Mouse (Mus musculus) inflammation-experienced regulatory T-cells, adult 6 months (primary cell): ENCODE results near the gene Ak5. TPM values are rescaled to one million over a fixed set of nuclear protein-coding genes. Genes with fewer than 3 reads are reported as not detected.
"Not testable (repeated sequence)": the region's sequence is repeated elsewhere in the genome, so short reads cannot be mapped to it uniquely, and the experiment has no call there.

Experiments used
- ATAC-seq: one replicate; pipeline ENCODE4 v1.8.0; 2017
- polyA plus RNA-seq, 3 experiments: library from polyadenylated mRNA; unstranded; fragments of 100-300 nt; shearing (Covaris generic); gene quantifications; one replicate each; pipeline ENCODE4 v1.2.1; 2017

The Ak5 gene
- polyA plus RNA-seq = under 1 TPM in 1 of 3 experiments, not detected in 2; 0.09 TPM

GRCm38 (mm10) chr3:152668239-152668638 lies at the start of gene Ak5:
Ak5 (minus strand) TSS chr3:152668360.
- ATAC-seq = no peak

GRCm38 (mm10) chr3:152713991-152714902 lies 46.1 kb upstream of the Ak5 start, which contains the start of gene Pigk:
Pigk (plus strand) TSS chr3:152714100.
- peak; percentile 88 for ATAC-seq

- ATAC-seq = no peak
Observed at GRCm38 (mm10) chr3:152712957-152713356, 44.8 kb upstream of the Ak5 start.

- no peak for ATAC-seq
Observed at GRCm38 (mm10) chr3:152709936-152710335, 41.8 kb upstream of the Ak5 start.

GRCm38 (mm10) chr3:152707321-152707823 lies 39.2 kb upstream of the Ak5 start:
- ATAC-seq = no peak

- ATAC-seq = no peak
Observed at GRCm38 (mm10) chr3:152706901-152707300, 38.7 kb upstream of the Ak5 start.

DNA sequence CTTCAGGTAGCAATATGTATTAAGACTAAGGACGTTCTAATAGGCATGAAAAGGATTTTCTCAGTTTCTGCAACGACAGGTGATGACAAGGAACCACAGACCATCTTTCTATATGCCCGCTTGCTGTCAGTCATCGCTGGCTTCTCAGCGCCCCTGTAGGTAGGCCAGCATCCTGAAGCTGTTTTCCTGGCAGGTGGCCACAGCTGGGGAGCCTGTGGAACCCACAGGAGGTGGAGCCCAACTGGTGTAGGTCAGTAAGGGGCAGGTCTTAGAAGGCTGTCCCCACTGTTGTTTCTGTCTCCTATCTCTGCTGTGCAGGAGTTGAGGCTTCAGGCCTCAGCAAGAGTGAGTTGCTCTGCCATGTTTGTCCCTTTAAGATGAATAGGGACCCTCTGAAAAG lies 37.7 kb upstream of the Ak5 start:
- no peak for ATAC-seq

DNA sequence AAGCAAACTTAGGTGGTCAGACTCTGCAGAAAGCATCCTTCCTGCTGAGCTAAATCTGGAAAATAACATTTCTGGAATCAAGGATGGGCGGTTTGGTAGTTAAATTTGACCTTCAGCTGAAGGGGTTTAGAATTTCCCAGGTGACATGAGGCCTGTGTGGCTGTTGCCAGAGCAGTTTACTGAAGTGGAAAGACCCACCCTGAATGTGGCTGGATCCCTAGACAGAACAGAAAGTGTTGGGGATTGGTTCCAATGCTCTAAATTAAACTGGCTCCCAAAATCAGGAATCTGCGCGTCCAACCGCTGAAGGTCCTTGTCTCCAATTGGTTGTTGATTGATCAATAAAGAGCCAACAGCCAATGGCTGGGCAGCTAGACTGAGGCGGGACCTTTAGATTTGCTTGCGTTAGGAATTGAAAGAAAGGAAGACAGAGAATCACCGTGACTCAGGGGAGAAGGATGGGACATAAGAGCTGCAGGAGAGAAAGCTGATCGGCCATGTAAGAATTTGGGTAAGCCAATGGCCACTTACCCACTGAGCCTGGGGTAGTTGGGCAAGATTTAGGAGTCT lies 34.2 kb upstream of the Ak5 start:
- ATAC-seq = no peak

- not testable (repeated sequence) for ATAC-seq
Observed at GRCm38 (mm10) chr3:152701536-152701935, 33.4 kb upstream of the Ak5 start.

- no peak for ATAC-seq
Observed at GRCm38 (mm10) chr3:152699261-152699660, 31.1 kb upstream of the Ak5 start.

DNA sequence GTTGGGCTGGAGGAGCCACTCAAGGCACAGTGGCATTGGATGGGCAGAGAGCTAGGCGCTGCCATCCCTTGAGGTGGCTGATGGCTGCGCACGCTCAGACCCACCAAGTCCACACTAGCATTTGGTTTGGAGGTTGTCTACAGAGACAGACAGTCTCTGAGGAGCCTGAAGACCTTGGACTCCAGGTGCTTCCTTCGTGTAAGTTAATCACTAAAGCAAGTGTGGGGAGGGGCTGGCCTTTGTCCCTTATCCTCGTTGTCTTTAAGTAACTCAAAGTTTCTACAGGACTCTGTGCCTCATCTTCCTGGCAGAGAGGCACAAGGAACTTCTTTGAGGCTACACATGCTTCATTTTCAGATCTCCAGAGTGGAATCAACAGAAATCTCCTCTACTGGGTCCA lies 29.9 kb upstream of the Ak5 start:
- no peak for ATAC-seq

- no peak for ATAC-seq
Observed at GRCm38 (mm10) chr3:152694950-152695349, 26.8 kb upstream of the Ak5 start.

- ATAC-seq = no peak
Observed at GRCm38 (mm10) chr3:152689105-152689504, 20.9 kb upstream of the Ak5 start.

- no peak for ATAC-seq
Observed at GRCm38 (mm10) chr3:152688532-152688931, 20.4 kb upstream of the Ak5 start.

DNA sequence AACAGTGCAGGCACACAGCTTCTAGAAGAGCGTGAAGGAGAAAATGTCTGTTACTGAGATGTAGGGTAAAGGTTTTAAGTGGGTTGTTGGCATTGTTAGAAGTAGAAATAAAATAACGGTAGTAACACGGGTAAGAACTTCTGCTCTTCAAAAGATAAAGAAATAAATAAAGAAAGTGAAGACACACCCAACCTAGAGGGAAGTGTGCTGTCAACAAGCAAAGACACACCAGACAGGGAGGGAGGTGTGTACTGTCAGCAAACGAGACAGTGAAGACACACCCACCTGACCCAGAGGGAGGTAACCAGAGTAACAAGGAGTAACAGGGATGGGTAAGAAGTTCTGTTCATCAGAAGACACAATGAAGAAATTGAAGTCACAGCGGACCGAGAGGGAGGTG lies 6.5 kb upstream of the Ak5 start:
- ATAC-seq = no peak

- no peak for ATAC-seq
Observed at GRCm38 (mm10) chr3:152669783-152670182, 1.6 kb upstream of the Ak5 start.

GRCm38 (mm10) chr3:152668793-152669192 lies 633 bp upstream of the Ak5 start:
- ATAC-seq = no peak

GRCm38 (mm10) chr3:152667356-152668211 lies 576 bp downstream of the Ak5 start:
- ATAC-seq = no peak

DNA sequence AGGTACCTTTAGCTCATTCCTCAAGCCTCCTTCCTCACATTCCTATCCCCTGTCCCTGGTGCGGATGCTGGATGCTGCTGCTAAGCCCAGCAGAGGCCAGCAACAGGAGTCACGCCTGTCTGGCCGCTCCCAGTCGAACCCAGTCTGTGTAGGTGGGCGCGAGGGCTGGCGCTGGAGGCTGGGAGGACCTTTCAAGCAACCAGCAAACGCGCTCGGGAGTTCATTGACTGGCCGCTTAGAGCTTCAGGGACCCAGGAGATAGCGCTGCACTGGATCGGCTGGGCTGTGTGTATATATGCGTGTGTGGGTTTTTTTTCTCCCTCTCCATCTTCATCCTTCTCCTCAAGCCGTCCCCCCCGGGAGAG lies 1.2 kb downstream of the Ak5 start:
- no peak for ATAC-seq

DNA sequence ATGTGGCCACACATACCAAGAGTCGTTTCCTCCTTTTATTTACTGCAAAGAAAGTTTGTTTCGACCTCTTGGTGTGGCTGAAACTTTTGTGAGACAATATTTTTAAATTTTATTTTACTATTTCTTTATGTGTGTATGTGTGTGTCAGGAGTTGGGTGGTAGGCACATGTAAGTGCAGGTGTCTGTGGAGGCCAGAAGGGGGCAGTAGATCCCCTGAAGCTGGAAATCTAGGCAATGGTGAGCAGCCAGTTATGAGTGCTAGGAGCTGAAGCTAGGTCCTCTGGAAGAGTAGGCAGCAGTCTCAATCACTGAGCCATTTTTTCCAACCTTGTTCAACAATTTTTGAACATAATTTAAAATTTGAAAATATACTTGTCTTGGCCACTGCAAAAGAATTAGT lies 9.6 kb downstream of the Ak5 start:
- no peak for ATAC-seq

DNA sequence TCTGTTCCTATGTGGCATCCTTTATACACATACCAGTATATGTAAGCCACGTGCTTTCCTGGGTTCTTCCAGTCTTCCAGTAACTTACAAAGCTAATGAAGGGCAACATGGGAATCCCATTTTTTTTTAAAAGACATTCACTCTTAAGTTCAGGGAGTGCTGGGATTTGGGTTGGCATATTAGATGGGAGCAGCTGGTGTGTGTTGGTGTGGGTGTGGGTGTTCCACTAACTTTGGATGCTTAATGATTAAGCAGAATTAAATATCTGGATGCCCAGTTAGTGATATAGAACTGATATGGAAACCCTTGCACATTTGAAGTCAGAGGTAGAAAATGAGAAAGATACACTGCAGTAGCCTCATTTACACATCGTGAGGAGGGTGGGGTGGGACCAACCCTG lies 16.2 kb downstream of the Ak5 start:
- no peak for ATAC-seq

- ATAC-seq = no peak
Observed at GRCm38 (mm10) chr3:152644610-152645009, 23.6 kb downstream of the Ak5 start.
